Mouse (Mus musculus) embryo, embryonic 10.5 days (tissue): ENCODE results near the gene Irak2.
A peak's percentile ranks its signal among the peaks of the same experiment; 100 is the strongest.

Experiments
- DNase-seq: peaks from one replicate; pipeline ENCODE4 v3.0.0-alpha.2; 2015; ENCODE audit warnings: low spot score

The Irak2 gene

GRCm38 (mm10) chr6:113638302-113639040, at the start of gene Irak2:
Gene Irak2 (plus strand): TSS chr6:113638467.
- DNase-seq: peak; percentile 96

GRCm38 (mm10) chr6:113592637-113593036, 45.6 kb upstream of the Irak2 start:
- DNase-seq: no peak

GRCm38 (mm10) chr6:113597945-113598344, 40.3 kb upstream of the Irak2 start:
- no peak for DNase-seq

GRCm38 (mm10) chr6:113599833-113600232, 38.4 kb upstream of the Irak2 start:
- no peak for DNase-seq

GRCm38 (mm10) chr6:113600543-113601139, 37.6 kb upstream of the Irak2 start, which contains the start of gene Fancd2os:
Gene Fancd2os (minus strand): TSS chr6:113600715.
- peak; percentile 33 for DNase-seq

GRCm38 (mm10) chr6:113602821-113603220, 35.4 kb upstream of the Irak2 start:
- DNase-seq: no peak

GRCm38 (mm10) chr6:113603993-113604392, 34.3 kb upstream of the Irak2 start:
- no peak for DNase-seq

GRCm38 (mm10) chr6:113604432-113605223, 33.6 kb upstream of the Irak2 start, which contains the start of gene Brk1:
Gene Brk1 (plus strand): TSS chr6:113604772.
- DNase-seq: peak; percentile 94

- peak; percentile 65 for DNase-seq
Observed at GRCm38 (mm10) chr6:113605224-113605545, 33.1 kb upstream of the Irak2 start.

GRCm38 (mm10) chr6:113608871-113609270, 29.4 kb upstream of the Irak2 start:
- no peak for DNase-seq

- DNase-seq: no peak
Observed at GRCm38 (mm10) chr6:113609293-113609692, 29.0 kb upstream of the Irak2 start.

GRCm38 (mm10) chr6:113612258-113612969, 25.9 kb upstream of the Irak2 start:
- DNase-seq: no peak

- DNase-seq: no peak
Observed at GRCm38 (mm10) chr6:113614152-113614551, 24.1 kb upstream of the Irak2 start.

- no peak for DNase-seq
Observed at GRCm38 (mm10) chr6:113614997-113615396, 23.3 kb upstream of the Irak2 start.

GRCm38 (mm10) chr6:113615489-113615888, 22.8 kb upstream of the Irak2 start:
- DNase-seq: no peak

- no peak for DNase-seq
Observed at GRCm38 (mm10) chr6:113623386-113623785, 14.9 kb upstream of the Irak2 start.

- DNase-seq: peak; percentile 91
Observed at GRCm38 (mm10) chr6:113623941-113624751, 14.1 kb upstream of the Irak2 start, which contains the start of gene Vhl. Gene Vhl (plus strand): TSS chr6:113623959.

GRCm38 (mm10) chr6:113624989-113625770, 13.1 kb upstream of the Irak2 start:
- DNase-seq: no peak

- no peak for DNase-seq
Observed at GRCm38 (mm10) chr6:113630322-113630721, 7.9 kb upstream of the Irak2 start.

GRCm38 (mm10) chr6:113632863-113633262, 5.4 kb upstream of the Irak2 start:
- DNase-seq: no peak
